Comparison of ENCODE assay signal across 8 mouse cellular contexts in the genomic region with DNA sequence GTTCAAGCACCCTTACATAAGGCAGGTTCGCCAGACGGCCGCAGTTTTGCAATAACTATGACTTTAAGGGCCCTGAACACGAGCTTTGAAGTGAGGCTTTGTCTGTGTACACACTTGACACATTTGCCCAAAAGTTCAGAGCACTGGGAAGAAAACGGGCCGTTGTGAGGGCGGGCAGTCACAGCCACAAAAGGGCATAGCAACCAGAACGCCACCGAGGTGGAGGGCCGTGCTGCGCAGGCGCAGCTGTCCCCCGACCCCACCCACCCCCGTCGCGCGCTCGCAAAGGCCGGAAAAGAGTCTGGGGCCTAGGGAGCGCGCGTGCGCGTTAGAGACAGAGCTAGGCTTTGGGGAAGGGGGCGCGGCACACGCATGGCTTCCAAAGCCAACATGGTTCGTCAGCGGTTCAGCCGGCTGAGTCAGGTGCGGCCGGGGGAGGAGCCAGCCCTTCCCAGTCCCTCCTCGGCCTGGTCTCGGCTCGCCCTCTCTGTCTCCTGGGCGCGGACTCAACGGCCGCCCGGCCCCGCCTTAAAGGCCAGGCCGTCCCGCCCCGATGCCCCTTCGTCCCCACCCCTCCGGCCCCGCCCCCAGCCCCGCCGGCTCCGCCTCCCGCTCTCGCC. TPM values are rescaled to one million over a fixed set of nuclear protein-coding genes. Genes with fewer than 3 reads are reported as not detected.
A peak's percentile ranks its signal among the peaks of the same experiment; 100 is the strongest.
DNase-seq lines count a peak whose midpoint lies in the region; ATAC-seq and TF ChIP-seq lines count a peak whose summit lies in the region.

A gene (plus strand): TSS at position 296 of the 620 bp plus-strand sequence.

- peaks cover 13% of the 10 kb centered on the region for H3K4me1 ChIP-seq in bone marrow macrophage, adult 2 months (ENCODE audit: control insufficient read depth, insufficient read depth, low read length)
- H3K4me1 ChIP-seq in embryonic fibroblast, embryonic 13.5 days (ENCODE audit: control insufficient read depth, insufficient read depth, low read length) = no peaks in the 10 kb centered on the region
- H3K4me1 ChIP-seq in kidney, embryonic 14.5 days (ENCODE audit: control insufficient read depth, insufficient read depth, low read length) = peaks cover 30% of the 10 kb centered on the region
- peaks cover 8% of the 10 kb centered on the region; the same call in 1 of the 2 replicates for H3K4me1 ChIP-seq in limb, embryonic 15.5 days

- peak within 1 kb of the TSS; percentile 96 for H3K27ac ChIP-seq in bone marrow macrophage, adult 2 months (ENCODE audit: insufficient read depth, low read depth, low read length)
- H3K27ac ChIP-seq in embryonic fibroblast, embryonic 13.5 days (ENCODE audit: insufficient read depth, low read length) = peak within 1 kb of the TSS; percentile 99
- peak within 1 kb of the TSS; percentile 93 for H3K27ac ChIP-seq in kidney, embryonic 14.5 days (ENCODE audit: low read depth, low read length)
- peak within 1 kb of the TSS; percentile 98 for H3K27ac ChIP-seq in limb, embryonic 15.5 days

- peak; percentile 99 for ATAC-seq in kidney, embryonic 14.5 days (ENCODE audit: low FRiP score, low TSS enrichment)
- peak; percentile 100 for ATAC-seq in limb, embryonic 15.5 days (ENCODE audit: insufficient number of reproducible peaks, low FRiP score, low TSS enrichment, low read depth)

- TF ChIP-seq POLR2A in bone marrow macrophage, adult 2 months (IDR thresholded peaks at IDR 0.05; ENCODE audit: borderline replicate concordance, low read depth, low read length) = no peak
- peak; percentile 90 for TF ChIP-seq POLR2A in embryonic fibroblast, embryonic 13.5 days (IDR thresholded peaks at IDR 0.05; ENCODE audit: low read depth, low read length)

- no peaks in the 10 kb centered on the region for H3K36me3 ChIP-seq in kidney, embryonic 14.5 days (ENCODE audit: control insufficient read depth, insufficient read depth, low read length)
- no peaks in the 10 kb centered on the region for H3K36me3 ChIP-seq in limb, embryonic 15.5 days

- H3K4me2 ChIP-seq in kidney, embryonic 14.5 days (replicated peaks; ENCODE audit: low read depth, low read length) = peak within 1 kb of the TSS; percentile 66
- peak within 1 kb of the TSS; percentile 64 for H3K4me2 ChIP-seq in limb, embryonic 15.5 days

- WGBS in kidney, embryonic 14.5 days = under 1% methylated on average over 27 of the region's 52 CpGs
- under 1% methylated on average over 52 of the region's 52 CpGs for WGBS in limb, embryonic 15.5 days

- TF ChIP-seq CTCF in bone marrow macrophage, adult 2 months (IDR thresholded peaks at IDR 0.05; ENCODE audit: low read depth, low read length) = no peak
- TF ChIP-seq CTCF in embryonic fibroblast, embryonic 13.5 days (IDR thresholded peaks at IDR 0.05; ENCODE audit: borderline replicate concordance, insufficient read depth, low read length) = no peak

- H3K9ac ChIP-seq in kidney, embryonic 14.5 days (ENCODE audit: low read depth, low read length) = peak within 1 kb of the TSS; percentile 82
- H3K9ac ChIP-seq in limb, embryonic 15.5 days = peak within 1 kb of the TSS; percentile 87

- DNase-seq in A20 (ENCODE audit: low read depth, low spot score) = peak; percentile 99
- peak; percentile 98 for DNase-seq in heart, adult 9 months (ENCODE audit: low spot score in 2 of 2)
- peak; percentile 93 to 96 for DNase-seq in monocyte, adult 2 months (ENCODE audit: low read depth in 1 of 2, low spot score in 2 of 2)
- peak; percentile 97 to 98 for DNase-seq in spleen, postnatal 36 days (ENCODE audit: low spot score in 2 of 2)

- H3K4me3 ChIP-seq in bone marrow macrophage, adult 2 months (ENCODE audit: insufficient read depth, low read length) = peak within 1 kb of the TSS; percentile 100
- peak within 1 kb of the TSS; percentile 96 for H3K4me3 ChIP-seq in embryonic fibroblast, embryonic 13.5 days (ENCODE audit: insufficient read depth, low read length)
- H3K4me3 ChIP-seq in kidney, embryonic 14.5 days (ENCODE audit: low read length) = peak within 1 kb of the TSS; percentile 59
- H3K4me3 ChIP-seq in limb, embryonic 15.5 days = peak within 1 kb of the TSS; percentile 74

- no peaks in the 10 kb centered on the region for H3K9me3 ChIP-seq in kidney, embryonic 14.5 days (ENCODE audit: control insufficient read depth, low read length)
- H3K9me3 ChIP-seq in limb, embryonic 15.5 days = no peaks in the 10 kb centered on the region

- no peaks in the 10 kb centered on the region for H3K27me3 ChIP-seq in kidney, embryonic 14.5 days (ENCODE audit: control insufficient read depth, insufficient read depth, low read length)
- H3K27me3 ChIP-seq in limb, embryonic 15.5 days = no peaks in the 10 kb centered on the region

RNA-seq across cellular contexts. Expression of the gene that starts here (rescaled TPM):
- 117 and 125 TPM in 2 replicates for polyA plus RNA-seq in bone marrow macrophage, adult 2 months (2012; ENCODE audit: insufficient read depth, insufficient read length, missing spikeins)
- polyA plus RNA-seq in embryonic fibroblast, embryonic 13.5 days (2011; ENCODE audit: insufficient read length, low read depth, missing spikeins) = 125 and 133 TPM in 2 replicates
- 104 and 135 TPM in 2 replicates for polyA plus RNA-seq in kidney, embryonic 14.5 days (2014; fragmentation: Nextera tagmentation; extraction: Ambion mirVana)
- 105 and 121 TPM in 2 replicates for polyA plus RNA-seq in limb, embryonic 15.5 days (2015; fragmentation: Nextera tagmentation; extraction: Ambion mirVana)

Comparison
In these comparisons a context has a peak if more than half of its experiments do, and no peak if none do; other contexts are left out.
1. Peak in every context shown above with its lines: DNase-seq, ATAC-seq, H3K4me3 ChIP-seq and H3K27ac ChIP-seq.